Mouse (Mus musculus) intestine, postnatal 0 days (tissue): ENCODE results near the gene Kalrn. TPM values are rescaled to one million over a fixed set of nuclear protein-coding genes. Genes with fewer than 3 reads are reported as not detected.
A peak's percentile ranks its signal among the peaks of the same experiment; 100 is the strongest.

ENCODE experiments used
- ATAC-seq: fragments of 200-750 bp; cut with Nextera tagmentation; 2 replicates; pipeline ENCODE4 v1.8.0; 2017; ENCODE audit warnings: mild to moderate bottlenecking, moderate TSS enrichment, moderate library complexity
- H3K27ac ChIP-seq: fragments of 300-500 bp; sonication (generic); 2 replicates; pipeline ENCODE4 v1.5.1; 2014; ENCODE audit warnings: mild to moderate bottlenecking, low read depth, low read length, moderate library complexity
- H3K27me3 ChIP-seq: fragments of 300-500 bp; sonication (generic); replicated peaks from 2 replicates; pipeline ENCODE4 v1.6.1; 2014; ENCODE audit warnings: low read length, mixed read lengths; ENCODE audit not compliant: control insufficient read depth, insufficient read depth
- H3K36me3 ChIP-seq: fragments of 300-500 bp; sonication (generic); 2 replicates; pipeline ENCODE4 v1.6.1; 2014; ENCODE audit warnings: mild to moderate bottlenecking, moderate library complexity; ENCODE audit not compliant: control insufficient read depth, insufficient read depth
- H3K4me1 ChIP-seq: fragments of 300-500 bp; sonication (generic); replicated peaks from 2 replicates; pipeline ENCODE4 v1.6.1; 2014; ENCODE audit warnings: antibody characterized with exemption, low read length, mixed read lengths; ENCODE audit not compliant: control insufficient read depth, insufficient read depth
- H3K4me2 ChIP-seq: fragments of 300-500 bp; sonication (generic); replicated peaks from 2 replicates; pipeline ENCODE4 v1.6.1; 2014; ENCODE audit warnings: low read depth, mild to moderate bottlenecking, moderate library complexity
- H3K4me3 ChIP-seq: fragments of 300-500 bp; sonication (generic); 2 replicates; pipeline ENCODE4 v1.5.1; 2014; ENCODE audit warnings: low read depth, low read length
- H3K9ac ChIP-seq: fragments of 300-500 bp; sonication (generic); 2 replicates; pipeline ENCODE4 v1.6.1; 2014; ENCODE audit warnings: mild to moderate bottlenecking, low read depth, low read length
- H3K9me3 ChIP-seq: fragments of 300-500 bp; sonication (generic); 2 replicates; pipeline ENCODE4 v1.6.1; 2016; ENCODE audit warnings: mixed run types; ENCODE audit not compliant: control insufficient read depth
- CTCF ChIP-seq: sonication (generic); IDR thresholded peaks from 2 replicates; pipeline ENCODE4 v1.5.1; 2016; ENCODE audit warnings: low read depth, mild to moderate bottlenecking, control low read depth, antibody characterized with exemption, moderate library complexity
- WGBS: fragments of 180-500 bp; shearing (Covaris S2); extraction: QIAGEN DNeasy Blood & Tissue Kit; methylation state at CpG from one replicate; pipeline ENCODE4 v1.1.7; 2014; 5-methylcytosine and 5-hydroxymethylcytosine counted together
- polyA plus RNA-seq: library from polyadenylated mRNA; unstranded; fragments of >200 nt; fragmentation: Nextera tagmentation; extraction: Ambion mirVana; gene quantifications from 2 replicates; pipeline ENCODE4 v1.2.1, GENCODE M21; 2015

Kalrn gene
- polyA plus RNA-seq, 1 experiment from 2014 or later, result 7.5 TPM

- WGBS, result 70% methylated on average over 4 of the region's 4 CpGs
- TF ChIP-seq CTCF, result no peak
- Histone ChIP-seq H3K27me3 (no peaks in the 10 kb centered on the region), H3K4me2 (no peak overlapping the region), H3K4me3 (no peak overlapping the region), H3K9me3 (no peaks in the 10 kb centered on the region), H3K9ac (no peak overlapping the region), H3K4me1 (no peaks in the 10 kb centered on the region), H3K36me3 (no peaks in the 10 kb centered on the region), H3K27ac (no peak overlapping the region)
- no peak for ATAC-seq
Observed at GRCm38 (mm10) chr16:34474741-34475140, 98.6 kb downstream of the Kalrn start.

GRCm38 (mm10) chr16:34473891-34474290, 99.4 kb downstream of the Kalrn start:
- no peak for TF ChIP-seq CTCF
- Histone ChIP-seq H3K4me3 (no peak overlapping the region), H3K4me1 (no peaks in the 10 kb centered on the region), H3K27me3 (no peaks in the 10 kb centered on the region), H3K36me3 (no peaks in the 10 kb centered on the region), H3K9me3 (no peaks in the 10 kb centered on the region), H3K9ac (no peak overlapping the region), H3K4me2 (no peak overlapping the region), H3K27ac (no peak overlapping the region)
- WGBS, result 65% methylated on average over 4 of the region's 4 CpGs
- ATAC-seq, result no peak

- no peak overlapping the region for H3K4me2 ChIP-seq
- 82% methylated on average over 4 of the region's 4 CpGs for WGBS
- H3K9ac ChIP-seq, result no peak overlapping the region
- H3K27me3 ChIP-seq, result no peaks in the 10 kb centered on the region
- H3K4me3 ChIP-seq, result no peak overlapping the region
- H3K9me3 ChIP-seq, result no peaks in the 10 kb centered on the region
- no peak overlapping the region for H3K27ac ChIP-seq
- no peaks in the 10 kb centered on the region for H3K4me1 ChIP-seq
- TF ChIP-seq CTCF, result no peak
- H3K36me3 ChIP-seq, result no peaks in the 10 kb centered on the region
- no peak for ATAC-seq
Observed at GRCm38 (mm10) chr16:34471441-34471840, 101.9 kb downstream of the Kalrn start.

GRCm38 (mm10) chr16:34470343-34470742, 103.0 kb downstream of the Kalrn start:
- no peaks in the 10 kb centered on the region for H3K27me3 ChIP-seq
- no peak overlapping the region for H3K27ac ChIP-seq
- WGBS, result 58% methylated on average over 5 of the region's 5 CpGs
- H3K4me1 ChIP-seq, result no peaks in the 10 kb centered on the region
- H3K9me3 ChIP-seq, result no peaks in the 10 kb centered on the region
- H3K4me3 ChIP-seq, result no peak overlapping the region
- no peaks in the 10 kb centered on the region for H3K36me3 ChIP-seq
- no peak for ATAC-seq
- TF ChIP-seq CTCF, result no peak
- H3K9ac ChIP-seq, result no peak overlapping the region
- no peak overlapping the region for H3K4me2 ChIP-seq

GRCm38 (mm10) chr16:34469277-34469868, 104.0 kb downstream of the Kalrn start:
- Histone ChIP-seq H3K4me3 (no peak overlapping the region), H3K27me3 (no peaks in the 10 kb centered on the region), H3K9me3 (no peaks in the 10 kb centered on the region), H3K4me1 (no peaks in the 10 kb centered on the region), H3K9ac (no peak overlapping the region), H3K27ac (no peak overlapping the region), H3K4me2 (no peak overlapping the region), H3K36me3 (no peaks in the 10 kb centered on the region)
- no peak for ATAC-seq
- no peak for TF ChIP-seq CTCF
- 60% methylated on average over 8 of the region's 8 CpGs for WGBS

- Histone ChIP-seq H3K36me3 (no peaks in the 10 kb centered on the region), H3K4me3 (no peak overlapping the region), H3K4me2 (no peak overlapping the region), H3K27ac (no peak overlapping the region), H3K27me3 (no peaks in the 10 kb centered on the region), H3K9ac (no peak overlapping the region), H3K4me1 (no peaks in the 10 kb centered on the region), H3K9me3 (no peaks in the 10 kb centered on the region)
- peak; percentile 42 for TF ChIP-seq CTCF
- ATAC-seq, result no peak
- 50% methylated on average over 4 of the region's 4 CpGs for WGBS
Observed at GRCm38 (mm10) chr16:34466649-34467048, 106.7 kb downstream of the Kalrn start.

- TF ChIP-seq CTCF, result no peak
- no peak for ATAC-seq
- H3K27ac ChIP-seq, result no peak overlapping the region
Observed at GRCm38 (mm10) chr16:34456314-34456713, 117.0 kb downstream of the Kalrn start.

More at GRCm38 (mm10) chr16:34456314-34456713, 117.0 kb downstream of the Kalrn start:
- Histone ChIP-seq H3K27me3 (no peaks in the 10 kb centered on the region), H3K4me2 (no peak overlapping the region), H3K4me1 (no peaks in the 10 kb centered on the region), H3K9ac (no peak overlapping the region), H3K4me3 (no peak overlapping the region), H3K9me3 (no peaks in the 10 kb centered on the region), H3K36me3 (no peaks in the 10 kb centered on the region)
- WGBS, result 46% methylated on average over 7 of the region's 7 CpGs
